Mouse (Mus musculus): ENCODE results near the gene Megf8. TPM values are rescaled to one million over a fixed set of nuclear protein-coding genes. Genes with fewer than 3 reads are reported as not detected.

The Megf8 gene
- polyA plus RNA-seq, 1 experiment from 2014 or later = 11.3 TPM

Other genes starting within 250 kb of the Megf8 start
- gene Grik5, start 244.8 kb upstream of the Megf8 start, polyA plus RNA-seq (2014; fragmentation: Nextera tagmentation; extraction: Ambion mirVana) = 8.9 and 14.4 TPM in 2 replicates
- gene Zfp574, start 244.6 kb upstream of the Megf8 start, polyA plus RNA-seq (2014; fragmentation: Nextera tagmentation; extraction: Ambion mirVana) = 17.9 and 19.9 TPM in 2 replicates
- gene Pou2f2, start 137.4 kb upstream of the Megf8 start, polyA plus RNA-seq (2014; fragmentation: Nextera tagmentation; extraction: Ambion mirVana) = 40.1 and 51.9 TPM in 2 replicates
- gene Dedd2, start 96.5 kb upstream of the Megf8 start, polyA plus RNA-seq (2014; fragmentation: Nextera tagmentation; extraction: Ambion mirVana) = 7.3 and 8.5 TPM in 2 replicates
- 2.9 and 3.9 TPM in 2 replicates for gene Zfp526, start 95.7 kb upstream of the Megf8 start, polyA plus RNA-seq (2014; fragmentation: Nextera tagmentation; extraction: Ambion mirVana)
- 14.1 and 16.1 TPM in 2 replicates for gene Gsk3a, start 79.3 kb upstream of the Megf8 start, polyA plus RNA-seq (2014; fragmentation: Nextera tagmentation; extraction: Ambion mirVana)
- 12.8 and 14.2 TPM in 2 replicates for gene Erf, start 66.4 kb upstream of the Megf8 start, polyA plus RNA-seq (2014; fragmentation: Nextera tagmentation; extraction: Ambion mirVana)
- 25.4 and 39.0 TPM in 2 replicates for gene Cic, start 49.5 kb upstream of the Megf8 start, polyA plus RNA-seq (2014; fragmentation: Nextera tagmentation; extraction: Ambion mirVana)
- gene Pafah1b3, start 19.2 kb upstream of the Megf8 start, polyA plus RNA-seq (2014; fragmentation: Nextera tagmentation; extraction: Ambion mirVana) = 335 and 344 TPM in 2 replicates
- 0.86 and 1.3 TPM in 2 replicates for gene Prr19, start 15.8 kb upstream of the Megf8 start, polyA plus RNA-seq (2014; fragmentation: Nextera tagmentation; extraction: Ambion mirVana)
- 9.9 and 10.6 TPM in 2 replicates for gene Tmem145, start 11.1 kb upstream of the Megf8 start, polyA plus RNA-seq (2014; fragmentation: Nextera tagmentation; extraction: Ambion mirVana)
- gene Cnfn, start 52.6 kb downstream of the Megf8 start, polyA plus RNA-seq (2014; fragmentation: Nextera tagmentation; extraction: Ambion mirVana) = not detected in 2 replicates
- 2.6 and 3.3 TPM in 2 replicates for gene Lipe, start 81.5 kb downstream of the Megf8 start, polyA plus RNA-seq (2014; fragmentation: Nextera tagmentation; extraction: Ambion mirVana)
- gene Cxcl17, start 95.7 kb downstream of the Megf8 start, polyA plus RNA-seq (2014; fragmentation: Nextera tagmentation; extraction: Ambion mirVana) = 0.28 TPM in 1 of 2 replicates, not detected in the other
- gene Ceacam1, start 160.4 kb downstream of the Megf8 start, polyA plus RNA-seq (2014; fragmentation: Nextera tagmentation; extraction: Ambion mirVana) = 0.74 and 1.4 TPM in 2 replicates
- gene Ceacam2, start 222.7 kb downstream of the Megf8 start, polyA plus RNA-seq (2014; fragmentation: Nextera tagmentation; extraction: Ambion mirVana) = not detected in 2 replicates